Mouse (Mus musculus): ENCODE measurements around the gene Synj2. TPM values are rescaled to one million over a fixed set of nuclear protein-coding genes. Genes with fewer than 3 reads are reported as not detected.

Synj2 gene
- total and polyA plus RNA-seq, 3 experiments = 0.02 to 0.11 TPM; not detected in 1

DNA sequence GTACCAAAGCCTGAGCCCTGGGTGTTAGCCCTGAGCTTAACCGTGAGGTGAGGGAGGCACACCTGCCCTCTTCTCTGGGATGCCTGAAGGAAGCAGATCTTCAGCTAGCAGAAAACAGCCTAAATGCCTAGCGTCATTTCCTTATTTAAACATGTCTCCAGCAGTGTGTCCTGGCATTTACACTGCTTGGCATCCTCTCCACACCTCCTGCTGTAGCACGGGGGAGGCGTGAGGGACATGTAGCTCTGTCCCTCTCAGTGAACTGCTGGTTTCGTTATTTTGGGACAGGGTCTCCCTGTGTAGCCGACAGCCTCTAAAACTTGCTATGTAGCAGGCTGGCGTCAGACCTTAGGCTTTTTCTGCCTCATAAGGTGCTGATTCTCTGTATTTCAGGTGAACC lies 44.5 kb upstream of the Synj2 start:
- Histone ChIP-seq H3K4me3 (ENCODE audit: low read depth, low read length) (no peak overlapping the region), H3K9me3 (replicated peaks) (no peaks in the 10 kb centered on the region), H3K36me3 (replicated peaks) (peaks cover 82% of the 10 kb centered on the region), H3K27me3 (ENCODE audit: insufficient read depth, low read length) (no peaks in the 10 kb centered on the region), H3K4me1 (ENCODE audit: insufficient read depth, low read depth, low read length) (peaks cover 19% of the 10 kb centered on the region)
- TF ChIP-seq GATA2 (IDR thresholded peaks at IDR 0.05; ENCODE audit: borderline replicate concordance, low read depth, low read length) (no peak), POLR2AphosphoS5 (IDR thresholded peaks at IDR 0.05; ENCODE audit: insufficient replicate concordance, low read depth, low read length) (no peak), CTCF (IDR thresholded peaks at IDR 0.05; ENCODE audit: low read depth, low read length) (no peak), TAL1 (conservative IDR thresholded peaks at IDR 0.05; ENCODE audit: low read depth, low read length) (no peak), GATA1 (IDR thresholded peaks at IDR 0.05; ENCODE audit: borderline replicate concordance, low read length) (no peak)
- ATAC-seq (ENCODE audit: extremely low read depth, insufficient number of reproducible peaks, low FRiP score, poor library complexity, severe bottlenecking) (no peak), DNase-seq (ENCODE audit: low spot score) (no peak)

DNA sequence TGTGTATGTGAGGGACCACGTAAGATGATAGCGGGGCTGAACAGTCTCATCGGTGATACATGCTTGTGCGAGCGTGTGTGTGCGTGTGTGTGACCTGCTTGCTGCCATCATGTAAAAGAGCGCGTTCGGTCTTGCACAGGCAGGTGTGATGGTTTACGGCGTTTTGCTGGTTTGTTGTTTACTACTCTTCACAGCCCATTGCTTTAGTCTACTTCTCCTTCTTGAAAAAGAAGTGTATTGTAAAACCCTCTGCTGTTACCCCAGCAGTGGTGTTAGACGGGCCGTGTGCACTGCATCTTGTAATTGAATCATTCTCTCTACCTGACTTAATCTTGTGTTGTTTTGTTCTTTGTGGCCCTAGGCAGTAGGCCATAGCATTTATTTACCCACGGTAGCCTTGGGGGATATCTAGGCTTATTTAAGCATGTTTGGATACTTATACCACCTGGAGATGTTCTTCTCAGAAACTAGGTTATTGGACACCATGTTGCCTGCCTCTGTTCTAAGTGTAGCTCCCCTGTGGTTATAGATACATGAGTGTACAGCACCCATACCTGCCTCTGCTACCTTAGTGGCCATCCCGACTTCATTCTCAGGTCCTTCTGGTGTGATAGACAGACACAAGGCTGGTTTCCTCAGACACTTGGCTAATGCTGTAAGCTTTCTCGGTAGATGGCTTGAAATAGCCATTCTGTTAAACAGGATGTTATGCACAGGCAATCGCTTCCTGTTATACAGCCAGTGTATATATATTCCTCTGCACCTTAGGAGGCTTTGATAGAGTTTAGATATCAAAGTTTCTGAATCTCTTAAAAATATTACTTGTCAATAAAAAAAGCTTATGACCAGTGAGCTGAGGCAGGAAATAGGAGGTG lies 43.5 kb upstream of the Synj2 start:
- TF ChIP-seq TAL1 (conservative IDR thresholded peaks at IDR 0.05; ENCODE audit: low read depth, low read length) = no peak
- no peak for TF ChIP-seq GATA1 (IDR thresholded peaks at IDR 0.05; ENCODE audit: borderline replicate concordance, low read length)
- no peak for TF ChIP-seq POLR2AphosphoS5 (IDR thresholded peaks at IDR 0.05; ENCODE audit: insufficient replicate concordance, low read depth, low read length)
- no peak for TF ChIP-seq CTCF (IDR thresholded peaks at IDR 0.05; ENCODE audit: low read depth, low read length)
- no peak for TF ChIP-seq GATA2 (IDR thresholded peaks at IDR 0.05; ENCODE audit: borderline replicate concordance, low read depth, low read length)
- Histone ChIP-seq H3K4me3 (ENCODE audit: low read depth, low read length) (no peak overlapping the region), H3K36me3 (replicated peaks) (peaks cover 84% of the 10 kb centered on the region), H3K4me1 (ENCODE audit: insufficient read depth, low read depth, low read length) (peaks cover 10% of the 10 kb centered on the region), H3K27me3 (ENCODE audit: insufficient read depth, low read length) (no peaks in the 10 kb centered on the region), H3K9me3 (replicated peaks) (no peaks in the 10 kb centered on the region)
- DNase-seq (ENCODE audit: low spot score) (no peak), ATAC-seq (ENCODE audit: extremely low read depth, insufficient number of reproducible peaks, low FRiP score, poor library complexity, severe bottlenecking) (no peak)

DNA sequence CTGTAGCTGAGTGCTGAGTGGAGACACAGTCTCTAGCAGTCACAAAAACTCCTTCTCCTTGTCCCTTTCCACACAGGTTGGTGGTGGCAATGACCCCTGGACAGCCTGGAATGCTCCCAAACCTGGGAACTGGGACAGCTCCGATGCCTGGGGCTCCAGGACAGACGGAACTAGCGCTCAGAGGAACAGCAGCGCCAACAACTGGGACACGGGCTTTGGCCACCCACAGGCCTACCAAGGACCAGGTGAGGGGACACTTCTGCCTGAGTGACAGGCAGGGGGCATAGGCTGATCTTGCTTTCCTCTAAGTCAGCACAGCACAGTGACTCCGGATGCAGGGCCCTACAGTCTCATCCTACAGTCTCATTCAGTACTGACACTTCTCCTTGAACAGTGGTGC lies 41.8 kb upstream of the Synj2 start:
- TF ChIP-seq GATA1 (IDR thresholded peaks at IDR 0.05; ENCODE audit: borderline replicate concordance, low read length) = no peak
- no peak for TF ChIP-seq CTCF (IDR thresholded peaks at IDR 0.05; ENCODE audit: low read depth, low read length)
- TF ChIP-seq TAL1 (conservative IDR thresholded peaks at IDR 0.05; ENCODE audit: low read depth, low read length) = no peak
- no peak for TF ChIP-seq GATA2 (IDR thresholded peaks at IDR 0.05; ENCODE audit: borderline replicate concordance, low read depth, low read length)
- TF ChIP-seq POLR2AphosphoS5 (IDR thresholded peaks at IDR 0.05; ENCODE audit: insufficient replicate concordance, low read depth, low read length) = no peak
- ATAC-seq (ENCODE audit: extremely low read depth, insufficient number of reproducible peaks, low FRiP score, poor library complexity, severe bottlenecking) (no peak), DNase-seq (ENCODE audit: low spot score) (no peak)
- peaks cover 87% of the 10 kb centered on the region for H3K36me3 ChIP-seq (replicated peaks)
- no peak overlapping the region for H3K4me3 ChIP-seq (ENCODE audit: low read depth, low read length)
- H3K9me3 ChIP-seq (replicated peaks) = no peaks in the 10 kb centered on the region
- H3K27me3 ChIP-seq (ENCODE audit: insufficient read depth, low read length) = no peaks in the 10 kb centered on the region
- no peaks in the 10 kb centered on the region; the same call in 1 of the 2 replicates for H3K4me1 ChIP-seq (ENCODE audit: insufficient read depth, low read depth, low read length)

DNA sequence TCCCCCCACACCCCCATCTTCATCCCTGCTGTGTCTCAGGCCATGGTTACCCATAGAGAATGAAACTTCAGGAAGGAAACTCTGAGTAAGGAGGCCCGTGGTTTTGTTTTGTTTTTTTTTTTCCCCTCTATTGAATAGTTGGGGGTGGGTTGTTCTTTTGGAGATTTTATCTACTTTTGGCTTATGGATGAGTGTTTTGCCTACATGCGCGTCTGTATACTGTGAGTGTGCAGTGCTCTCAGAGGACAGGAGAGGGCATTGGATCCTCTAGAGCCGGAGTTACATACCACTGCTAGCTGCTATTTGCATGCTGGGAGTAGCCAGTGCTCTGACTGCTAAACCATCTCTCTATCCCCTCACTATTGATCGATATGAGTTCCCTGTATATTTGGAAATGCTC lies 39.7 kb upstream of the Synj2 start:
- Histone ChIP-seq H3K4me3 (ENCODE audit: low read depth, low read length) (no peak overlapping the region), H3K9me3 (replicated peaks) (no peaks in the 10 kb centered on the region), H3K4me1 (ENCODE audit: insufficient read depth, low read depth, low read length) (peaks cover 9% of the 10 kb centered on the region; the same call in 1 of the 2 replicates), H3K36me3 (replicated peaks) (peaks cover 87% of the 10 kb centered on the region), H3K27me3 (ENCODE audit: insufficient read depth, low read length) (no peaks in the 10 kb centered on the region)
- no peak for TF ChIP-seq CTCF (IDR thresholded peaks at IDR 0.05; ENCODE audit: low read depth, low read length)
- no peak for TF ChIP-seq GATA2 (IDR thresholded peaks at IDR 0.05; ENCODE audit: borderline replicate concordance, low read depth, low read length)
- no peak for TF ChIP-seq TAL1 (conservative IDR thresholded peaks at IDR 0.05; ENCODE audit: low read depth, low read length)
- ATAC-seq (ENCODE audit: extremely low read depth, insufficient number of reproducible peaks, low FRiP score, poor library complexity, severe bottlenecking) (no peak), DNase-seq (ENCODE audit: low spot score) (no peak)

DNA sequence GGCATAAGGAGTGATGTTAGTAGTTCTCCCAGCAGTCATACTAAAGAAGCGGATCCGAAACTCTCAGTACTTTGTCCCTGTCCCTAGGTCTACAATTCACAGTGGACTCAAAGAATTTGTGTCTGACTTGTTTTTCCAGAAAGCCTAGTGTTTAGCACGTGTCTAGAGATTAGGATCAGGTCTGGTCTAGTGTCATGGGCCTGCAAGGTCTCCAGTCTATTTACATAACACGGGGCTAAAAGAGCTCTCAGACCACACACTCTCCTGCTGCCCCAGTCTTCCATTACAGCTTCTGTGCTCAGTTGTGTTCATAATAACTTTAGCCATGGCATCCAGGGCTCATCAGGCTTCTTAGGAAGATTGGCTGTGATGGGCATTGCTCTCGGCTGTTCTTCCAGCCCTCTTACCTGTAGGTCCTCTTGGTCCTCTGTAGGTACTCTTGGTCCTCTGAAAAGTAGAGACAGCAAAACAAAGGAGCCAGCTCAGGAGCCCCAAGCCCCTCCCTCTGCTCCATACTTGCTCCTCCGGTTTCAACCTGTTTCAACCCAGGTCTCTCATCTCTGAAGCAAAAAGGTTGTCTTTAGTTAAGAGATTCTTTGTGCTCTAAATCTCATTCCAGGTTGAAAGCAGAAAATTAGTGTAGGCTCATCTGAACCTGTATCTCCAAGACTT lies 37.3 kb upstream of the Synj2 start:
- no peaks in the 10 kb centered on the region for H3K27me3 ChIP-seq (ENCODE audit: insufficient read depth, low read length)
- DNase-seq (ENCODE audit: low spot score) (no peak), ATAC-seq (ENCODE audit: extremely low read depth, insufficient number of reproducible peaks, low FRiP score, poor library complexity, severe bottlenecking) (no peak)
- TF ChIP-seq GATA2 (IDR thresholded peaks at IDR 0.05; ENCODE audit: borderline replicate concordance, low read depth, low read length) (no peak), TAL1 (conservative IDR thresholded peaks at IDR 0.05; ENCODE audit: low read depth, low read length) (no peak), GATA1 (IDR thresholded peaks at IDR 0.05; ENCODE audit: borderline replicate concordance, low read length) (no peak), POLR2AphosphoS5 (IDR thresholded peaks at IDR 0.05; ENCODE audit: insufficient replicate concordance, low read depth, low read length) (no peak), CTCF (IDR thresholded peaks at IDR 0.05; ENCODE audit: low read depth, low read length) (no peak)
- H3K36me3 ChIP-seq (replicated peaks) = peaks cover 88% of the 10 kb centered on the region
- no peak overlapping the region for H3K4me3 ChIP-seq (ENCODE audit: low read depth, low read length)
- no peaks in the 10 kb centered on the region for H3K9me3 ChIP-seq (replicated peaks)
- peaks cover 9% of the 10 kb centered on the region; the same call in 1 of the 2 replicates for H3K4me1 ChIP-seq (ENCODE audit: insufficient read depth, low read depth, low read length)

DNA sequence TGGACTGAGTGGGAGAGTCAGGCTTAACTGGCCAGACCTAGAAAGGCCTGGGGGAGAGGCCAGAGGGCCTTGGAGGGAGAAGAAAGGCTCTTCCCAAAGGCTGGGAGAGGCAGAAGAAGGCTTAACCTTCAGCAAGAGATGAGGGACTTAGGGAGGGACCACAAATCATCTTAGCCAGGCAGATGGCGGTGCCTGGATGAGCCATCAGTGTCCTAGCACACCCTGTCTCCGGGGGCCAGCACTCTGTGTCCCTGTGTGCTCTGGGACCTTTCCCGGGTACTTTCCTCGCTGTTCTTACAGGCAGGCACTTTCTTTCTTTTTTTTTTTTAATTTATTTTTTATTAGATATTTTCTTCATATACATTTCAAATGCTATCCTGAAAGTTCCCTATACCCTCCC lies 31.4 kb upstream of the Synj2 start:
- Histone ChIP-seq H3K4me1 (ENCODE audit: insufficient read depth, low read depth, low read length) (peaks cover 9% of the 10 kb centered on the region; the same call in 1 of the 2 replicates), H3K36me3 (replicated peaks) (peaks cover 81% of the 10 kb centered on the region), H3K4me3 (ENCODE audit: low read depth, low read length) (no peak overlapping the region), H3K9me3 (replicated peaks) (no peaks in the 10 kb centered on the region), H3K27me3 (ENCODE audit: insufficient read depth, low read length) (no peaks in the 10 kb centered on the region)
- ATAC-seq (ENCODE audit: extremely low read depth, insufficient number of reproducible peaks, low FRiP score, poor library complexity, severe bottlenecking) (no peak), DNase-seq (ENCODE audit: low spot score) (no peak)
- no peak for TF ChIP-seq TAL1 (conservative IDR thresholded peaks at IDR 0.05; ENCODE audit: low read depth, low read length)
